Mouse (Mus musculus) erythroid progenitor cell, adult 5-6 weeks (primary cell): ENCODE results near the gene Dag1. TPM values are rescaled to one million over a fixed set of nuclear protein-coding genes. Genes with fewer than 3 reads are reported as not detected.
"Not testable (repeated sequence)": the region's sequence is repeated elsewhere in the genome, so short reads cannot be mapped to it uniquely, and the experiment has no call there.

Source experiments
- ATAC-seq: replicated peaks from 2 replicates; pipeline ENCODE4 v1.8.0; 2016; ENCODE audit warnings: moderate number of reproducible peaks, mild to moderate bottlenecking, moderate TSS enrichment, inconsistent platforms; ENCODE audit not compliant: poor library complexity, low FRiP score, severe bottlenecking
- total RNA-seq, 2 experiments: library from RNA; stranded (forward) in 1 of 2; stranded (reverse) in 1 of 2; fragments of 150-400 nt in 1 of 2; fragments of 186-747, 209-891 nt in 1 of 2; gene quantifications; 2 replicates each; pipeline versions ENCODE4 v1.2.3 to v1.2.4; 2015 to 2017; ENCODE audit warnings: low replicate concordance in 2 of 2

Dag1 gene
- total RNA-seq, 2 experiments from 2014 or later: 6.3 to 14.3 TPM

GRCm38 (mm10) chr9:108274476-108275330, 10.9 kb upstream of the Dag1 start:
- ATAC-seq: no peak

- no peak for ATAC-seq
These were observed 9.7 kb upstream of the Dag1 start for GRCm38 (mm10) chr9:108273485-108273884.

GRCm38 (mm10) chr9:108272691-108273090, 8.9 kb upstream of the Dag1 start:
- no peak for ATAC-seq

GRCm38 (mm10) chr9:108271941-108272340, 8.2 kb upstream of the Dag1 start:
- no peak for ATAC-seq

GRCm38 (mm10) chr9:108268701-108269100, 4.9 kb upstream of the Dag1 start:
- not testable (repeated sequence) for ATAC-seq

- ATAC-seq: no peak
These were observed 3.9 kb upstream of the Dag1 start for GRCm38 (mm10) chr9:108267691-108268090.

GRCm38 (mm10) chr9:108266261-108266935, 2.6 kb upstream of the Dag1 start:
- no peak for ATAC-seq

- no peak for ATAC-seq
These were observed 598 bp upstream of the Dag1 start for GRCm38 (mm10) chr9:108264191-108264921.

GRCm38 (mm10) chr9:108263131-108263681, 552 bp downstream of the Dag1 start:
- ATAC-seq: peak; percentile 69

GRCm38 (mm10) chr9:108262494-108263049, 1.2 kb downstream of the Dag1 start:
- ATAC-seq: no peak

- no peak for ATAC-seq
These were observed 1.9 kb downstream of the Dag1 start for GRCm38 (mm10) chr9:108261865-108262264.

GRCm38 (mm10) chr9:108260526-108260925, 3.2 kb downstream of the Dag1 start:
- ATAC-seq: no peak

GRCm38 (mm10) chr9:108252766-108253165, 11.0 kb downstream of the Dag1 start:
- ATAC-seq: no peak

- ATAC-seq: no peak
These were observed 11.9 kb downstream of the Dag1 start for GRCm38 (mm10) chr9:108251877-108252276.

- no peak for ATAC-seq
These were observed 14.8 kb downstream of the Dag1 start for GRCm38 (mm10) chr9:108248957-108249356.

GRCm38 (mm10) chr9:108244984-108245383, 18.8 kb downstream of the Dag1 start:
- ATAC-seq: peak; percentile 67; the same call in 1 of the 2 replicates

- ATAC-seq: no peak
These were observed 19.2 kb downstream of the Dag1 start for GRCm38 (mm10) chr9:108244540-108244939.

GRCm38 (mm10) chr9:108239951-108240350, 23.8 kb downstream of the Dag1 start:
- ATAC-seq: no peak

GRCm38 (mm10) chr9:108238831-108239230, 24.9 kb downstream of the Dag1 start:
- no peak for ATAC-seq

GRCm38 (mm10) chr9:108238402-108238801, 25.4 kb downstream of the Dag1 start:
- no peak for ATAC-seq
